Mouse (Mus musculus): Measurements from ENCODE around the gene Prdm11.

Prdm11 gene

DNA sequence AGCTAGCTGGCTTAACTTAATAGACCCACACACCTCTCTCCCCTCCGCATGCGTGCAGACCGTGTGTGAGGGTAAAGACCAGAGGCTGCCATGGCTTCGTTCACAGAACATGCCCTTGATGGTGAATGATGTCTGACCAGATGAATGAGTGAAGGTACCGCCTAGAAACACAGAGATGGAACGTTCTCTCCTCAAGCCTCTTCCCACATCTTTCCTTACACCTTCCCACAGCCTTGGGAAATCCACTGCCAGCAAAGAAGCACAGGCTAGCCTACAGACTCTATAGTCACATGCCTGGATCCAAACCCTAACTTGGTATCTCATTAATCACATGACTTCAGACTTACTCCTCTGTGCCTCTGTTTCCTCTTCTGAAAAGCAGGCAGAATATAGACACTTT is 112.6 kb downstream of the Prdm11 start:
- peak; percentile 40 for ATAC-seq (ENCODE audit: low TSS enrichment)

DNA sequence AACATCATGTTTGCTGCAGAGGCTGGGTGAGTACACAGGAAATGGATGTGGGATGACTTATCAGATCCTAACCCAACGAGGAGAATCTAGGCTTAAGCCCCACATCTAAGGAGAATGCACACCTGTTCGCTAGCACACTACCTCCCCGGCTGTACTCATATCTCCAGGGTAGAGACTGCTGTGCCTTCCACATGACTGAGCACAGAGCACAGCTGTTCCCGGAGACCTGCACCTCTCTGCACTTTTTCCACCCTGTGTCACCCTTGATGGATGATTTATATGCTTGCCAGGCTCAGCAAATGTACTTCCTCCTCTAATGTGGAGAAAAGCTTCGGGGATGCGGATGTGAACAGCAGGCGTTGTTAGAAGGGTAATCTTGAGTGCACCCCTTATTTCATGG is 114.9 kb downstream of the Prdm11 start:
- no peak for ATAC-seq (ENCODE audit: low TSS enrichment)

DNA sequence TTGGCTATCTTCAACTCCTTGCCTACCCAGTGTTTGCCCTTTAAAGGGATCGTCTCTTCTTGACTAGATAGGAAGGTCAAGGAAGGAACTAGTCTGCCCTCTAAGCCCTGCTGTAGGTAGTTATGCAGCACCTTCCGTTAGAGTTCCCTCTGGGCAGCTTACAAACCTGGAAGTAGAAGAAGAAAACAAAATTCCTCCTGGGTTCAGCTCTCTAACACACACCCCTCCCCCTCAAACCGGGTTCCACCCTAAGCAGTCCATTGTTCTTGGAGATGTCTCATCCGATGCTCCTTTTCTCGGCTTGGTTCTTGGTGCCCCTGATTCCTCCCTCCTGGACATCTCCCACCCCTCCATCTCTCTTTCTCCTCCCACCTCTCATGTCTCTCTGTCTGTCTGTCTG is 116.3 kb downstream of the Prdm11 start:
- no peak for ATAC-seq (ENCODE audit: low TSS enrichment)

DNA sequence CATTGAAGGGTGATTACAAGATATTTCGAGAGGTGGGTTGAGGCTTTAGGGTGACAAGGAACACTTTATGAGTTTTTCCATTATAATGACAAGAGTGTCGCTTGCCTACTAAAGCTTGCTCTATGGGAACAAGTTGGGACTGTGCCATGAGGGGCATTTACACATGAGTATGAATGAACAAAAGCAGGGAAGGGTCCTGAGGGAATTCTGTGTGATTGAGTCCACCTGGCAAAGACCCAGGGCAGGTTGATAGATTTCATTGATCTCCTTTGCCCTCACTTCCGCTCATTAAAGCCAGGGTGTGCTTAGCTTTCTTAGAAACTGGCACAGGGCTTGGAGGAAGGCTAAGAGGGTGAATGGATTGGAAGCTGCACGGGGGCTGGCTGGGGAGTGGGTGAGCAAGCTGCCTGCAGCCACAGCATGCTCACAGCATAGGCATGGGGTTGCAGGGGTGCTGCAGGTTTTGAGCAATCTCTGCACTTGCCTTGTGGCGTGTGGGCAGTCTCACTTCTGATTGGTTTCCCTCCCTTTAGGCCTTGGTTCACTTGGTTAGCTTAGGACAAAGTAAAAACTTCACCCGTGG is 121.2 kb downstream of the Prdm11 start:
- peak; percentile 31; the same call in 1 of the 2 replicates for ATAC-seq (ENCODE audit: low TSS enrichment)

DNA sequence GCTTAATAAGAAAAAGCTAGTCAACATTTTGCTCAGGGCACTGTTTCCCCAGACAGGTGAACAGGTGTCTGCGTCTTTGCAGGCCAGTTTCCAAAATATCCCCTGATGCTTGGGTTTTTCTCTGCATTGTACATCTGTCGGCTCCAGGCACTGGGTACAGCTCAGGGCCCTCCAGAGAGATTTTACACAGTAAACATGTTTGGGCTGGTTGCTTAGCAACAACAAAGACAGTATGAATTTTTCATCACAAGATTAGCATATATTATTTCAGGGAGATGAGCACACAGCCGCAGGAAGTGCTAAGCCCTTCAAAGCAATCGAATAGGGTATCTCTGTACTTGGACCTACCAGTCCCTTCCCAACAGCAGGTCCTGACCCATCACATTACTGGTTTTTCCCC is 125.3 kb downstream of the Prdm11 start:
- ATAC-seq (ENCODE audit: low TSS enrichment) = peak; percentile 69

DNA sequence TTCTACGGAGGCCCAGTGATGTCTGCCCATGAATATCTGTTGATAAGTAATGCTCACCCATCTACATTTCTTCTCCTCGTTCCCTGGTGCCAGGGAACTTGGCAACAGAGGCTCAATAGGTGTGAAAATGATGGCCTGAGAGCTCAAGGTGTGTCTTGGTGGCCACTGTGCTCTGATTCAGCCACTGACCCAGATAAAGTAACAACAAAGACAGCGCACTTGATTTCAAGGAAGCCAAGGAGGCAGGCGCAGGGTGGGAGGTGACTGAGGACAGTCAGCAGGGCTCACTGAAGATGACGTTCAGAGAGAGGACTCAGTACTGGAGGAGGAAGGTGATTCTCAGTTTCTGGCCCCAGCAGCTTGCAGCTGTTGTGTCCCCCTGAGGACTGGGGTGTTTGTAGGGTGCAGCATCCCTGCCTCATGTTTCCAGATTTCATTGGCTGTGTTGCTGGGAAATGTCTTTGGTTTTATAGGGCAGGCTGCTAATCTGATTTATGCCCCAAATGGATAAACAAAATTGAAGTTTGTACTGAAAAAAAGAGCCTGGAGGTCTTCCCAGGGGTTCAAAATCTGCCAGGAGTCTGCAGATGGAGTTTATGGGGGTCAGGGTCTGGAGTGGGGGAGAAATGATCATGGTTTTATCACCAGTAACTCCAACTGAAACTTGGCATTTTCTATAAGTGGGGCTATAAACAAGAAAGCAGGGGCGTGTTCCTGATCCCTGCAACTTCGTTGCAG is 128.4 kb downstream of the Prdm11 start:
- ATAC-seq (ENCODE audit: low TSS enrichment) = no peak

DNA sequence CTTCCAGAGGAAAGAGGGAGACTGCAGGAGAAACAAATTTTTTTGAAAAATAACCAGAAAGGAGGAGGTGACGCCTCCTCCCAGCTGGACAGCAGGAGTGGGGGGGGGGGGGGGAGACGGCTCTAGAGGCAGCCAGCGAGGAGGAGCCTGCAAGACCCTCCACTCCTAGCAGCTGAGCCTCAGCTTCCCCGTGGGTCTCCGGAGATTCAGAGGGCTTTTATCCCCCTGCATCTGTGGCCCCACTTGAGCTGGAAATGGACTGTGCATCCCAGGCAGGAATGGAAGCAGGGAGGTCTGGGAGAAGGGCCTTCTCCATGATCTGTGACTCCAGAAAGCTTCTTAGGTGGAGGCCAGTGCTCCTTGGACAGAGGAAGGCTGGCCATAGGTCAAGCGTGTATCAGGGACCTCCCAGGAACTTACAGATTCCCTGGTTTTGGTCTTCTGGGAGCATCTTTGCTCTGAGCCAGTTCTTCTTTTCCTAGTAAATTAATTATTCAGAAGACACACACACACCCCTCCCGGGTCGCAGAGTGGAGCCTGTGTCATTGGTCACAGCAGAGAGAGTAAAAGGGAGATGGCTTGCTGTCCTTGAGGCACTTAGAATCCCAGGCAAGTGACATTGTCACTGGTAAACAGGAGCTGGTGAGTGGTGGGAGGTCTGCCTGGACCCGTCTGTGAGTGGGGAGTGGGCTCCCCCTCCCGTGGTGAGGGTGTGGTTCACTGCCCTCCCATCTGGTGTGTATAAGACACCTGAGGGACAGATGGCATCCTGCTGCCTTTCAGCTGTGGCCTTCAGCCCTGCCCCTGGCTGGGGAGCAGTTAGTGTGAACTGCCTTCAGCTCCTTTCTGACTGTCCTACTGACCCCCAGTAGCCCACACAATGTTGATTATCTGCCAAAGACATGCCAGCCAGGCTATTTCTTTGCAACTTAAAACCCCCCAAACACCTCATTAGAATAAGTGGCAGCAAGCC is 130.0 kb downstream of the Prdm11 start:
- 0 out of 2 replicates have a peak, but pooled peaks have one; percentile 12 for ATAC-seq (ENCODE audit: low TSS enrichment)

Data from frontal cortex, adult (tissue).